Mouse (Mus musculus) limb, embryonic 11.5 days (tissue): Measurements from ENCODE around the gene Plk2. TPM values are rescaled to one million over a fixed set of nuclear protein-coding genes. Genes with fewer than 3 reads are reported as not detected.
"Not testable (repeated sequence)": the region's sequence is repeated elsewhere in the genome, so short reads cannot be mapped to it uniquely, and the experiment has no call there.

Experiments
- ATAC-seq: fragments of 200-750 bp; cut with Nextera tagmentation; 2 replicates; pipeline ENCODE4 v1.8.0; 2017; ENCODE audit warnings: low read depth; ENCODE audit not compliant: insufficient number of reproducible peaks, low FRiP score, low TSS enrichment
- DNase-seq: peaks from one replicate; pipeline ENCODE4 v3.0.0-alpha.2; 2015; ENCODE audit warnings: low spot score
- H3K27ac ChIP-seq: fragments of 300-500 bp; sonication (generic); replicated peaks from 2 replicates; pipeline ENCODE4 v1.5.1; 2014; ENCODE audit warnings: low read depth, mild to moderate bottlenecking, low read length
- H3K27me3 ChIP-seq: fragments of 300-500 bp; sonication (generic); 2 replicates; pipeline ENCODE4 v1.6.1; 2014; ENCODE audit warnings: mild to moderate bottlenecking, low read length, mixed read lengths; ENCODE audit not compliant: control insufficient read depth, insufficient read depth
- H3K36me3 ChIP-seq: fragments of 300-500 bp; sonication (generic); 2 replicates; pipeline ENCODE4 v1.6.1; 2014; ENCODE audit warnings: mild to moderate bottlenecking, low read length, moderate library complexity, mixed read lengths; ENCODE audit not compliant: control insufficient read depth, insufficient read depth
- H3K4me1 ChIP-seq: fragments of 300-500 bp; sonication (generic); 2 replicates; pipeline ENCODE4 v1.6.1; 2014; ENCODE audit warnings: low read length, mixed read lengths; ENCODE audit not compliant: control insufficient read depth, insufficient read depth
- H3K4me2 ChIP-seq: fragments of 300-500 bp; sonication (generic); 2 replicates; pipeline ENCODE4 v1.6.1; 2014; ENCODE audit warnings: low read depth, mild to moderate bottlenecking, moderate library complexity; ENCODE audit not compliant: severe bottlenecking
- H3K4me3 ChIP-seq: fragments of 300-500 bp; sonication (generic); 2 replicates; pipeline ENCODE4 v1.5.1; 2014; ENCODE audit warnings: low read depth, low read length
- H3K9ac ChIP-seq: fragments of 300-500 bp; sonication (generic); 2 replicates; pipeline ENCODE4 v1.6.1; 2014; ENCODE audit warnings: mild to moderate bottlenecking, low read length
- H3K9me3 ChIP-seq: fragments of 300-500 bp; sonication (generic); 2 replicates; pipeline ENCODE4 v1.6.1; 2016; ENCODE audit warnings: low read length; ENCODE audit not compliant: control insufficient read depth
- whole genome bisulfite sequencing: fragments of 180-500 bp; shearing (Covaris S2); extraction: QIAGEN DNeasy Blood & Tissue Kit; methylation state at CpG from one replicate; pipeline ENCODE4 v1.1.7; 2014; 5-methylcytosine and 5-hydroxymethylcytosine counted together
- polyA plus RNA-seq: library from polyadenylated mRNA; unstranded; fragments of >200 nt; fragmentation: Nextera tagmentation; extraction: Ambion mirVana; gene quantifications from 2 replicates; pipeline ENCODE4 v1.2.1, GENCODE M21; 2014

Plk2 gene
- polyA plus RNA-seq = 86.6 and 95.9 TPM in 2 replicates

- Histone ChIP-seq H3K4me2 (peak within 1 kb of the TSS; percentile 96), H3K9me3 (no peaks in the 10 kb centered on the region), H3K36me3 (peaks cover 12% of the 10 kb centered on the region), H3K27me3 (no peaks in the 10 kb centered on the region), H3K4me3 (peak within 1 kb of the TSS; percentile 69), H3K9ac (peak within 1 kb of the TSS; percentile 79), H3K4me1 (no peaks in the 10 kb centered on the region), H3K27ac (peak within 1 kb of the TSS; percentile 42; the same call in 1 of the 2 replicates)
- peak; percentile 97 for DNase-seq
- under 1% methylated on average over 65 of the region's 71 CpGs for WGBS
- peak; percentile 95 for ATAC-seq
Observed at GRCm38 (mm10) chr13:110394291-110395178, at the start of gene Plk2. Plk2 (plus strand) TSS chr13:110395046.

GRCm38 (mm10) chr13:110346707-110347106 is 48.1 kb upstream of the Plk2 start:
- ATAC-seq (no peak), DNase-seq (peak; percentile 60)
- no peak overlapping the region for H3K27ac ChIP-seq
- no peaks in the 10 kb centered on the region for H3K36me3 ChIP-seq
- no peaks in the 10 kb centered on the region for H3K27me3 ChIP-seq
- no peak overlapping the region for H3K4me2 ChIP-seq
- no peaks in the 10 kb centered on the region for H3K9me3 ChIP-seq
- 41% methylated on average over 7 of the region's 7 CpGs for WGBS
- no peak overlapping the region for H3K4me3 ChIP-seq
- H3K4me1 ChIP-seq = no peaks in the 10 kb centered on the region
- H3K9ac ChIP-seq = no peak overlapping the region

DNA sequence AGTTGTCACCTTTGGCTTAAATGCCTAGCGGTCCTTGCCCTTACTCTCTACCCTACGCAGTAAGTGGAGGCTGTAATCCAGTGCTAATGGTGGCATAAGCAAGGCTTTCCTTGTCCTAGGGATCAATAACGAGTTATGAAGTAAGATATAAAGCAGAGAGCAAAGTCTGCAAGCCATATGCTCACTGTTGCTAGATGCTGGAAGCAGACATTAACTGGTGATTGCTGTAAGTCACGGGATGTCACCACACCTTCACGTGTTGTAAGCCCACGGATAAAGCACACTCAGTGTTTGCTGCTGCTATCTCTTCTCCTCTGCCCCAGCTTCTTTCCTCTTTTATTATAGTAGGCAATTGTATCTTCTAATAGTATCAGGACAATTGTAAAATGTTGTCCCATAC is 43.8 kb upstream of the Plk2 start:
- Histone ChIP-seq H3K4me2 (no peak overlapping the region), H3K9me3 (no peaks in the 10 kb centered on the region), H3K27ac (no peak overlapping the region), H3K4me1 (no peaks in the 10 kb centered on the region), H3K27me3 (no peaks in the 10 kb centered on the region), H3K4me3 (no peak overlapping the region), H3K9ac (no peak overlapping the region), H3K36me3 (no peaks in the 10 kb centered on the region)
- 85% methylated on average over 6 of the region's 6 CpGs for WGBS
- DNase-seq (no peak), ATAC-seq (no peak)

- no peak for ATAC-seq
- Histone ChIP-seq H3K4me1 (no peaks in the 10 kb centered on the region), H3K9me3 (no peaks in the 10 kb centered on the region), H3K27me3 (no peaks in the 10 kb centered on the region), H3K4me2 (no peak within 1 kb of the TSS), H3K36me3 (no peaks in the 10 kb centered on the region), H3K4me3 (no peak within 1 kb of the TSS), H3K9ac (no peak within 1 kb of the TSS), H3K27ac (no peak within 1 kb of the TSS)
- no peak for DNase-seq
- WGBS = 93% methylated on average over 2 of the region's 2 CpGs
Observed at GRCm38 (mm10) chr13:110356941-110357340, 37.9 kb upstream of the Plk2 start, which contains the start of gene Gapt. Gapt (minus strand) TSS chr13:110357199.

GRCm38 (mm10) chr13:110363722-110364121 is 31.1 kb upstream of the Plk2 start:
- ATAC-seq = no peak
- no peaks in the 10 kb centered on the region for H3K27me3 ChIP-seq
- no peaks in the 10 kb centered on the region for H3K9me3 ChIP-seq
- no peak for DNase-seq
- H3K4me2 ChIP-seq = no peak overlapping the region
- H3K4me3 ChIP-seq = no peak overlapping the region
- no peak overlapping the region for H3K27ac ChIP-seq
- WGBS = 86% methylated on average over 6 of the region's 6 CpGs
- H3K9ac ChIP-seq = no peak overlapping the region
- no peaks in the 10 kb centered on the region for H3K36me3 ChIP-seq
- no peaks in the 10 kb centered on the region for H3K4me1 ChIP-seq

GRCm38 (mm10) chr13:110366477-110366876 is 28.4 kb upstream of the Plk2 start:
- H3K4me1 ChIP-seq = no peaks in the 10 kb centered on the region
- 90% methylated on average over 3 of the region's 3 CpGs for WGBS
- no peak overlapping the region for H3K4me3 ChIP-seq
- H3K9me3 ChIP-seq = no peaks in the 10 kb centered on the region
- H3K4me2 ChIP-seq = no peak overlapping the region
- no peak for DNase-seq
- ATAC-seq = no peak
- H3K27me3 ChIP-seq = no peaks in the 10 kb centered on the region
- no peaks in the 10 kb centered on the region for H3K36me3 ChIP-seq
- H3K9ac ChIP-seq = no peak overlapping the region
- no peak overlapping the region for H3K27ac ChIP-seq

GRCm38 (mm10) chr13:110367961-110368555 is 26.8 kb upstream of the Plk2 start:
- Histone ChIP-seq H3K27ac (no peak overlapping the region), H3K4me1 (no peaks in the 10 kb centered on the region), H3K9ac (no peak overlapping the region), H3K9me3 (no peaks in the 10 kb centered on the region), H3K4me2 (no peak overlapping the region), H3K36me3 (no peaks in the 10 kb centered on the region), H3K27me3 (no peaks in the 10 kb centered on the region), H3K4me3 (no peak overlapping the region)
- DNase-seq (no peak), ATAC-seq (no peak)
- WGBS = 88% methylated on average over 3 of the region's 3 CpGs

- H3K4me3 ChIP-seq, H3K36me3 ChIP-seq, H3K27ac ChIP-seq, H3K27me3 ChIP-seq, ATAC-seq, DNase-seq, H3K4me1 ChIP-seq, H3K9me3 ChIP-seq, H3K9ac ChIP-seq, H3K4me2 ChIP-seq: not testable (repeated sequence)
- WGBS = 62% methylated on average over 6 of the region's 6 CpGs
Observed at GRCm38 (mm10) chr13:110368556-110369040, 26.2 kb upstream of the Plk2 start.
